Mouse (Mus musculus) thymus, adult 2 months (tissue): ENCODE measurements around the gene L3mbtl1.

Experiments used
- CTCF ChIP-seq: fragments of 200-500 bp; IDR thresholded peaks from 2 replicates; pipeline ENCODE4 v1.5.1; 2012; ENCODE audit warnings: mild to moderate bottlenecking, control low read depth, low read length, moderate library complexity, borderline replicate concordance; ENCODE audit not compliant: control insufficient read depth, poor library complexity, insufficient read depth; ENCODE audit errors: extremely low read depth
- POLR2A ChIP-seq: fragments of 200-500 bp; IDR thresholded peaks from 2 replicates; pipeline ENCODE4 v1.6.1; 2012; ENCODE audit warnings: mild to moderate bottlenecking, low read length, control low read depth, moderate library complexity; ENCODE audit not compliant: control insufficient read depth, poor library complexity, insufficient read depth; ENCODE audit errors: extremely low read depth

- no peak for TF ChIP-seq CTCF
- TF ChIP-seq POLR2A, result no peak
Observed at GRCm38 (mm10) chr2:162947736-162948135, 4.5 kb downstream of the L3mbtl1 start.
